Mouse (Mus musculus) liver, adult (tissue): ENCODE data around the gene Nudt2.

ENCODE experiments used
- GATA4 ChIP-seq: IDR thresholded peaks from 2 replicates; pipeline ENCODE4 v1.6.1; 2014; ENCODE audit warnings: mild to moderate bottlenecking, low read length; ENCODE audit not compliant: insufficient replicate concordance

The Nudt2 gene

DNA sequence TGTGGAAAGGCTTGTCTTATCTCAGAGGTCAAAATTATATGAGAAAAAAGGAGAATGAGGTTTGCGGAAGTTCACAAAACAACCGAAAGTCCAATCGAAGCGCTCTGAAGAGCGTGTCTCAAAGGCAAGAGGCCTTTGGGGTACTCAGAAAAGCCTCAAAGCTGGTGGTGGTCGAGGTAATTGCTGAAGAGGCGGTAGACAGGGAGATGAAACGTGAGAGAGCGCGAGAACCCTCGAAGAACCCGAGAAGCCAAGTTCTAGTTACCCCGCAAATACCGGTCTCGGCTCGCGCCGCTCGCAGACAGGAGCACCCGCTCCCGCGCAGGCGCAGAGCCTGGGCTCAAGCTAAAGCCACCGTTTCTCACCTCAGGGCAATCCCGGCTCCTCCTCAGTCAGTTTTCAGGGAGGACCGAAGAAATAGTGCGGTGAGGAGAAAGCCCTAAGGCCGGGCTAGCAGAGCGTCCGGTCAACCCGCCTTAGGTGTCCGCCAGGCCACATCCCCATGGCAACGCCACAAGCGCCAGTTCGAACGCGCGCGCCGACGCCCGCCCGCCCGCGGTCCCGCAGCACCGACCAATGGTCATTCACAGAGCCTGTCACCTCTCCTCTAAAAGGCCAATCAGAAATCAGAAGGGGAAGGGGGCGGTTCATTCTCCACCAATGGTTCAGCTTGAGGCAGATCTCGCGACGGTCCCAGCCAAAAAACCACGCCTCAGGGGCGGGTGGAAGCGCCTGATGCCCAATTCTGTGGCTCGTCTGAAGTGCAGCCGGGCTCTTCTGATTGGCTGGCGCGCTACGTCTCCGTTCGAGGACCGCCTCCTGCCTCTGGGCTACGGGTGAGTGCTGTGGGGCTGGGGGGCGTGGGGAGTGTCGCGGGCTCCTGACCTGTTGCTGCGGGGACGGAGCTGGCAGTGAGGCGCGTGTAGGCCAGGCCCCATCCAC is at the start of gene Nudt2, which contains the start of gene Kif24:
Gene Nudt2, plus strand, starts transcription at position 807 of the 942 bp plus-strand sequence.
Gene Kif24, minus strand, starts transcription at position 543 of the 942 bp plus-strand sequence.
- TF ChIP-seq GATA4: no peak

DNA sequence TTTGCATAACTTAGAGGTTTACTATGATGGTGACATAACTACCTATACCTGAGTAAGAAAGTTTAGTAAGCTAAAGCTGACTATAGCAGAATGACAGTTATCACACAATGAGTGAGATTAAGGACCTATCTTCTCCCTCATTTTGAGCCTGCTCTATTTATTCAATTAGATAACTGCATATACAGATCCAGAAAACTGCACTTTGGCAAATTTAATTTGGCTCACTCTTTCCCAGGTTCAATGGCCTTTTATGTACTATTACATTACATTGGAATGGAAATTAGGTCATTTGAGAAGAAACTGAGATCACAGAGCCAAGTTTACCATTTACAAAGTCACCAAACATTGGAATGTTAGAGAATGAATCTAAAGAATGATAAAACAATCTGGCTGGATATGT is 48.0 kb upstream of the Nudt2 start:
- TF ChIP-seq GATA4: no peak

DNA sequence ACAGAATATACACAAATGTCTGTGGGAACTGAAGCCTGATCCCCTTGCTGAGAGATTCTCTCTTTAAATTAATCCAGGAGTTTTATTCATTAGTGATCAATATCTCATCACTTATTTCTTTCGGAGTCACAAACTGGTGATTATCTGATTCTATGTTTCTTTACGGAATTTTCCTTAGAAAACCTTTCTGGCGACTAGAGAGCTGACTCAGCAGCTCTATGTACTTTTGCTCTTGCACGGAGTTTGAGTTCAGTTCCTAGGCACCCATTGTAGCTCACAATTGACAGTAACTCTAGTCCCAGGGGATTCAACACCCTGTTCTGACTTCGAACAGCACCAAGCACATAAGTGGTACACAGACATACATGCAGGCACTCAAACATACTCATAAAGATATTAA is 26.0 kb upstream of the Nudt2 start:
- no peak for TF ChIP-seq GATA4

DNA sequence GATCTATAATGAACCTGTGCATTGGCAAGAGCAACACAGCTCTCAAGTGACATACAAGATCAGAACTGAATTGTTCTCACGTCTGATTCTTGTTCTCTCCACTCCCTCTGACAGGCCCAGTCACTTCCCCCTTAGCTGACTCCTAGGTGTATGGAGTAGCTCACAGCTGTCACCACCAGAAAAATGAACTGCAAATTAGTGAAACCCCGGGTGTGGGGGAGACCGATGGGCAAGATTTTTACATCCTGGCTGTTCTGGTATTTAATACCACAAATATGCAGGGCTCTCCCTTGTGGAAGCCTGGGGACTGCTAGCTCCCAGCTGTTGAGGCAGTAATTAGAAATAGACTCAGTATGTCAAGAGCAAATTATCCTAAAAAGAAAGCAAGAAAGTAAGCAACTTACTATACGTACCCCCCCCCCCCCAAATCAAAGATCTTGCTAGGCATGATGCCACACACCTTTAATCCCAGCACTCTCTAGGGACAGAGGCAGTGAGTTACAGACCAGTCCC is 22.1 kb upstream of the Nudt2 start:
- no peak for TF ChIP-seq GATA4

DNA sequence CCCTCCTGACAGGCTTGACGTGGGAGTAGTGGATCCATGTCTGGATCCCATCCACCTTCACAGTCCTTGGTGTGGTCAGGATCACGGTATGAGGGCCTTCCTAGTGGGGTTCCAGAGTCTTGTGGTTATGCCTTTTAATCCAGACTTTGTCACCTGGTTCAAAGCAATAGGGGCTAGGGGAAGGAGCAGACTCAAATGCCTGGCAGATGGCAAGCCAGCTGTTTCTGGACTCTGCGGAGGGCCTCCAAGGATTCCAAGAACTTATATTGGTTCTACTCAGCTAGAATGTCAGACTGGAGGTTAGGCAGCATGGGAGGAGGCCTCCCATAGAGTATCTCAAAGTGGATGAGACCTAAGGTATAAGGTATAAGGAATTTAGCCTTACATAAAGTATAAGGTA is 17.4 kb upstream of the Nudt2 start:
- no peak for TF ChIP-seq GATA4

DNA sequence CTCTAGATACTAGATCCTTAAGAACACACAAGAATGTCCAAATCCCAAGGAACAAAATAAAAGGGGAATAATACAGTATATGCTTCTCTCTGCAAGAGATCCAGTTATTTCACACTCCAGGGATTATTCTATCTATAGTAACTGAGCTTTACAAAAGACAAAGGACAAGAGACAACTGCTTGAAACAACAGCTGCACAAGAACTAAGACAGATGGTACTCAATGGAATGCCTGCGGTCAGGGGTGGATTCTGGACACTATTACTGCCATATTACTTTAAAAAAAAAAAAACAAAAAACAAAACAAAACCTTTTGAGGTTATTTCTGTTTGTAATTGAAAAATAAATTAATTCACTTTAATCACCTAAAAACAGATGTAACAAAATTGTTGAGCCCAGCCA is 4.3 kb upstream of the Nudt2 start:
- TF ChIP-seq GATA4: no peak

DNA sequence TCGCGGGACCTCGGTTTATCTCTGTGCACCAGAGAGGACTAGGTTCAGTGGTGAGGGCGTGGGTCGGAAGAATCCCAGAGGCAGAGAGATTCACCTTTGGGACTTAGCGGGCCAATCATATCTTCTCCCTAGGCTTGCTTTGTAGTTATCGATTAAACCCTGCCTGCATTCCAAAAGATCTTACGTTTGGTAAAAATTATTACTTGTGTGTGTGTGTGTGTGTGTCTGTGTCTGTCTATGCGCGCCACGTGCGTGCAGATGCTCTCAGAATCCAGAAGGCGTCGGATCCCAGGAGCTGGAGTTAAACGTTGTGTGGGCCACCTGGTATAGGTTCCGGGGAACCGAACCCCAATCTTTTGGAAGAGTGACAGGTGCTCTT is 325 bp downstream of the Nudt2 start:
- TF ChIP-seq GATA4: no peak

DNA sequence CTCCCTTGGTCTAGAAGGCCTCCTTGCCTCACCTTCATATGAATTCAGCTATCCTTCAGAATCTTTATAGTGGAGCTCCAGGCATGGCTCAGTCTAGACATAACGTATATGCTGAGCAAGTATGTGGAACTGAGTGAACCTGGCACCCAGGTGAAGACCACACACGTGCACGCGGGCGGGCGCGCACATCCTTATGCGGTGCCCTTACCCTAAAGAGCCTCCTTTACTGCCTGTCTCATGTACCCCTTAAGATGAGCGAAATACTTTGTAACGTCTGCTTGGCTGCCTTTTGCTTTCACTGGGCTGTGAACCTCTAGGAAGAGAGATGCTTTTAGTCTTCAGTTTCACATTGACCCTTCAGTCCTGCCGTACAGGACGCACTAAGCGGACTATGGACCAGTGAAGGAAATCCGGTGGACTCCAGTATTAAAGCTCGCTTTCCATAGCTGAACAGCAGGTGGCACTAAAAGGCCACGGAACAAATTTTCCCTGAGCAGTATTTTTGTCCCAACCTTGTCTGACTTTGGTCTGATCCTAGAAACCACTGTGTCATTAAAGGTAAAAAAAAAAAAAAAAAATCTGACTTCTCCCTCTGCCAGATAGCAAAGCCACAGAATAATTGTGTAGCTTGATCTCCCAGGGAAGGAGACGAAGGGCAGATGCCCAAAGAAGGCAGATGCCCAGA is 3.6 kb downstream of the Nudt2 start:
- TF ChIP-seq GATA4: no peak

DNA sequence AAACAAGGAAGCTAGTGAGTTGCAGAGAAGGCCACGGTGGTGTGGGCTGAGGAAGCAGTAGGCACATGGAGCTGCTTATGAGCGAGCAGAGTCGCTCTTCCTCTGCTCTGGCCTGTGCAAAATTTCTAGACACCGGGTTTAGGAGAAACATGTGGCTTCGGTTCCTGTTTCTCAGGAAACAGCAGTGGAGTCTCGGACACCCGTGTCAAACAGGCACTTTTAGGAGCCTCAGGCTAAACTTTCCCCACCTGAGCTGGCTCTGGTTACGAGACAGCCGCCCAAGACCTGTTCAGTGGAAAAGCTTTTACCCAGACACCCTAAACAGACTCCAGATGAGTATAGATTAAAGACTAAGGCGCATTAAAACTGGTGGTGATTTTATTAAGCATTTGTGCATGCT is 4.2 kb downstream of the Nudt2 start:
- no peak for TF ChIP-seq GATA4

DNA sequence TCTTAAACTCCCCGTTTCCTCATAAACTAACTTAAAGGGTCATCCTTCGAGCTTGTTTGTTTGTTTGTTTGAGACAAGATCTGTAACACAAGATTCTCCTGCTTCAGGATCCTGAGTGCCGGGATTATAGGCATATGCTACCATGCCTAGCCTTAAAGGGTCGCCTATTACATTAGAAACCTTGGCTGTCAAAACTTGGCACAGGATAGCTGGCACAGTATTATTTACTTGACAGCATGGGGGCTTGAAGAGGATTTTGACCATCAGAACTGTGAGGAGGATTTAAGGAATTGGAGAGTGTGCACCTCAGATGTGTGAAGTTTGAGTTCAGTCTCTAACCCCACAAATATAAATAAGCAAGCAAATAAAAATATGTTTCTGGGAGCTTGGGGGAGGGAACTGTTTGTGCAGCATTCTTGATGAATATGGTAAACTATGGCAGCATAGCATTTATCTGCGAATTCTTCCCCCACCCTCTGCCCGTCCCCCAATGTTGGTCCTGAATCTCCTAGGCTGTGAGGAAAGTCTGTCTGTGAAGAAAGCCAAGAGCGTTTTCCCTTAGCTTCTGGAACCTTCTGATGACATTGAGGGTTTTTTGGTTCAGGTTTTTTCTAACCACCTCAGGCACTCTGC is 5.2 kb downstream of the Nudt2 start:
- no peak for TF ChIP-seq GATA4

DNA sequence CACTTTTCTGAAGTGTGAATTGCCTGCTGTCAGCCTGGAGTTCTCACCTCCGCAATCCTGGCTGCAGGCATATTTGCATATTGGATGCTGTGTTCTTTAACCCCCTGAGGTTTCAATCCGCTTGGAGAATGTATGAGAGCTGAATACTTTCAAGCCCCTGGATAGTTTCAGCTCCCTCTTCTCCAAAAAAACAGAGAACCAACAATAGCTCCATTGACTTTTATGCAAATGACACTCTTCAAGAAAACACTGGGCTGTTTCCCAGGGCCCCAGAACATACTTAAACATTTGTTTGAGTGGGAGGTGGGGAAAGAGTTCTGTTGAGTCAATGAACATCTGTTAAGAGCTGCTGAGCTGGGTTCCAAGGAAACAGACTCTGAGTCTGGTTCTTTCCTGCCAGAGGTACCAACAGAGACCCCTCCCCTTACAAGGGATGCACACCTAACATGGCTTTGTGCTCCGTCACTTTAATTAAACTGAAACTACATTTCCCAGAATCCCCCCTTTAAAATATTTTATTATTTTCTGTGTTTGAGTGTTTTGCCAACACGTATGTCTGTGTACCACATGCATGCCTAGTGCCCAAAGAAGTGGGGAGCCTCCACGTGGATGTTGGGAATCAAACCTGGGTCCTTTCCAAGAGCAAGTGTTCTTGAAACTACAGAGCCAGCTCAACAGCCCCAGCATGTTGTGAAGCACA is 5.9 kb downstream of the Nudt2 start:
- no peak for TF ChIP-seq GATA4

DNA sequence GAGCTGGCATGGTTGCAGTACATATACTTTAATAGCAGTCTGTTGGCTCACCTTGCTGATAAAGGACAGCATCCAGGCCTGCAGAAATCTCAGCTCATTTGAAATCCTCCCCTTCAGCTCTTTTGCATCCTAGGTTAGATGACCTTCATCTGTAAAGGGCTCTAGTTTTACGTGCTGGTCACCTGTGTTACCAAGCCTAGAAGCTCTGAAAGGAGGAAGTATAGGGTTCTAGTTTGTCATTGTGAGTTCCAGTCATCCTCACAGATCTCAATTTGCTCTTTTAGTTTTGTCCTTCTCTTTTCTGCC is 6.4 kb downstream of the Nudt2 start:
- no peak for TF ChIP-seq GATA4

DNA sequence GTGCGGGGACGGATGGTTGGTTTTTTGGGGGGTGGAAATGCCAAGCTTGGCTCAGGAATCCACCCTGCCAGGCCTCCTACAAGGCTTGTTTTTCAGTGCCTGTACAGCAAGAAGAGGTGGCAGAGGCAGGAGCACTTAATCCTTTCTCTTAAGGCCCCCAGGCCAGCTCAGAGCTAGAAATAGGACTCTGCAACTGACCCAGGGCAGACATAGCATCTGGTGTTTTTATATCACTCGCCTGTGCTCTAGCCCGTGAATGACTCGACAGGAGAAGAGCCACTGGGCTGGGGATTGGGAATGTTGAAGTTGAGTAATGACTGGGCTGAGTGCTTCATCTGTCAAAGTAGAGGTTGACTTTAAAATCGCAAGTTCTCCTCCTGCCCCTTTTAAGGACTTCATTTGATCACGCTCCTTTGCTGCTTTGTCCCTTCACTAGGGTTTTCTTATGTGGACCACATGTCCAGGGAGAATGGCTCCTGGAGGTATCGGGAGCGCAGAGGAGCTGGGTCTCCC is 12.8 kb downstream of the Nudt2 start:
- no peak for TF ChIP-seq GATA4

DNA sequence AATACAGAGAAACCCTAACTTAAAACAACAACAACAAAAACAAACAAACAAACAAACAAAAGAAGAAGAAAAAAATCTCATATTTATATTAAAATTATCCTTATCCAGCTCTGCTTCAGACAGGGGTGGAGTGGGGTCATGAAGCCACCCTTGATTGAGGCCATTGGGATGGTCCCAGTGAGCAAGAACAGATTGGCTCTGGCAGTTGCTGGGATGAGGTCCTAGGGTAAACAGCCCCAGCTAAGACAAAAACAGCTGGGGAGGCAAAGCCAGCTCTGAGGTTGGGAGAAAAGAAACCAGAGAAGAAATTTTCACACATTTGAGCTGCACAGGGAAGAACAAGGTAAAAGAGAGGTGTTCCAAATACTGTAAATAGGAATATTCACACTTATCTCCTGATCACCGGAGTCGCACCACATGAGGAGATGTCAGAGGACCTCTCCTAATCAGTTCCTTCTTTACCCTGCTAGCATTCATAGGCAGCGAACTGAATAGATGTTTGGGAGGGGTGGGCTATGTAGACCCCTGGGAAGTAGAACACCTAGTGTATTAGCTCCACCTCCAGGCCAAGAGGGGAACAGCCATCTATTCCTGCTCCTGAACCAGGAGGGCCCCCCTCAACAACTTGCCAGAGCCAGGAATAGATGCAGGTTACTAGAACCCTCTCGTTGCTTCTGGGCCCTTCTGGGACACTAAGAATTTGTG is 14.0 kb downstream of the Nudt2 start:
- TF ChIP-seq GATA4: no peak
